Mouse (Mus musculus): ENCODE measurements around the gene Mef2d.

DNA sequence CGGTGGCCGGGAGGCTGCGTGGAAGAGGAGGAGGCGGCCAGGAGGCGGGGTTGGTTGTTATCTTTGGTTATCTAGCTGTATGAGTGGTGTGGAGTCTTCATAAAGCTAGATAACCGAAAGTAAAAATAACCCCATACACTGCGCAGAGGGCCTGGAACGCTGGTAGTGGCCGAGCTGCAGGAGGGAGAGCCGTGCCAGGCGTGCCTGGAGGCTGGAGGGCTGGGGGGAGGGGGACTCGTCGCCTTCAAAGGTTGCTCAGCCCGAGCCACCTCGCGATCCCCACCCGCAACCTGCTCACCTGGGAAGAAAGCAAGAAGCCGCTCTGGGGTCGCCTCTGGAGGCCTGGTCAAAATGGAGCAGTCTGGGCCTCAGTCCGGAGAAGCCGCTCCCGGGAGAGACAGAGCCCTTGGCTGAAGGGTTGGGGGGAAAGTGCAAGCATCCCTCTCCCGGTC lies 73.4 kb downstream of the Mef2d start:
- TF ChIP-seq CTCF (IDR thresholded peaks at IDR 0.05; ENCODE audit: control insufficient read depth, insufficient read depth, insufficient replicate concordance, low read depth, low read length) (no peak), POLR2A (IDR thresholded peaks at IDR 0.05; ENCODE audit: control insufficient read depth, low read depth, low read length) (no peak)
